Mouse (Mus musculus) layer of hippocampus, adult 9-11 months (tissue): ENCODE results near the gene Gbp6.
"Not testable (repeated sequence)": the region's sequence is repeated elsewhere in the genome, so short reads cannot be mapped to it uniquely, and the experiment has no call there.

ENCODE experiments used
- DNase-seq: peaks from one replicate; pipeline ENCODE4 v3.0.0; 2022

The Gbp6 gene

GRCm38 (mm10) chr5:105293226-105294165 is at the start of gene Gbp6, which contains the start of gene Gm43302:
Gene Gbp6 (minus strand): TSS chr5:105293698.
Gene Gm43302 (minus strand): TSS chr5:105293695.
- DNase-seq, result not testable (repeated sequence)

GRCm38 (mm10) chr5:105341281-105341680 is 47.8 kb upstream of the Gbp6 start:
- no peak for DNase-seq

- no peak for DNase-seq
Measured at GRCm38 (mm10) chr5:105322543-105322942, 29.0 kb upstream of the Gbp6 start.

GRCm38 (mm10) chr5:105310941-105311340 is 17.4 kb upstream of the Gbp6 start:
- no peak for DNase-seq

GRCm38 (mm10) chr5:105309148-105309547 is 15.7 kb upstream of the Gbp6 start:
- not testable (repeated sequence) for DNase-seq

GRCm38 (mm10) chr5:105306946-105307345 is 13.4 kb upstream of the Gbp6 start:
- DNase-seq, result not testable (repeated sequence)

- DNase-seq, result no peak
Measured at GRCm38 (mm10) chr5:105306159-105306581, 12.7 kb upstream of the Gbp6 start.

- DNase-seq, result not testable (repeated sequence)
Measured at GRCm38 (mm10) chr5:105305671-105306070, 12.2 kb upstream of the Gbp6 start.

- no peak for DNase-seq
Measured at GRCm38 (mm10) chr5:105301963-105302362, 8.5 kb upstream of the Gbp6 start.

GRCm38 (mm10) chr5:105301531-105301930 is 8.0 kb upstream of the Gbp6 start:
- DNase-seq, result no peak

GRCm38 (mm10) chr5:105295746-105296145 is 2.2 kb upstream of the Gbp6 start:
- DNase-seq, result no peak

- no peak for DNase-seq
Measured at GRCm38 (mm10) chr5:105292492-105292891, 1.0 kb downstream of the Gbp6 start.

GRCm38 (mm10) chr5:105290921-105291320 is 2.6 kb downstream of the Gbp6 start:
- DNase-seq, result not testable (repeated sequence)

- not testable (repeated sequence) for DNase-seq
Measured at GRCm38 (mm10) chr5:105260673-105261072, 32.8 kb downstream of the Gbp6 start.

- no peak for DNase-seq
Measured at GRCm38 (mm10) chr5:105252491-105252890, 41.0 kb downstream of the Gbp6 start.

GRCm38 (mm10) chr5:105244741-105245140 is 48.8 kb downstream of the Gbp6 start:
- not testable (repeated sequence) for DNase-seq

GRCm38 (mm10) chr5:105240982-105241381 is 52.5 kb downstream of the Gbp6 start:
- DNase-seq, result not testable (repeated sequence)

GRCm38 (mm10) chr5:105239483-105240047 is 53.9 kb downstream of the Gbp6 start, which contains the start of gene Gbp10:
Gene Gbp10 (minus strand): TSS chr5:105239533.
- not testable (repeated sequence) for DNase-seq

- DNase-seq, result not testable (repeated sequence)
Measured at GRCm38 (mm10) chr5:105238402-105238801, 55.1 kb downstream of the Gbp6 start.

GRCm38 (mm10) chr5:105236040-105236439 is 57.5 kb downstream of the Gbp6 start:
- DNase-seq, result not testable (repeated sequence)
